Mouse (Mus musculus) C2C12 (cell line): ENCODE measurements around the gene Lrch3. TPM values are rescaled to one million over a fixed set of nuclear protein-coding genes. Genes with fewer than 3 reads are reported as not detected.

Source experiments
- H3K27me3 ChIP-seq: one replicate; pipeline ENCODE4 v1.6.1; 2011; ENCODE audit not compliant: control insufficient read depth, insufficient read depth, insufficient read length
- H3K36me3 ChIP-seq: one replicate; pipeline ENCODE4 v1.6.1; 2011; ENCODE audit not compliant: control insufficient read depth, insufficient read depth
- H3K4me3 ChIP-seq: one replicate; pipeline ENCODE4 v1.5.1; 2011; ENCODE audit warnings: mild to moderate bottlenecking, control low read depth; ENCODE audit not compliant: poor library complexity, insufficient read depth, severe bottlenecking
- H3K79me2 ChIP-seq: one replicate; pipeline ENCODE4 v1.6.1; 2011; ENCODE audit not compliant: control insufficient read depth, insufficient read depth
- H3K79me3 ChIP-seq: one replicate; pipeline ENCODE4 v1.6.1; 2011; ENCODE audit warnings: low read depth, control low read depth
- H3ac ChIP-seq: one replicate; pipeline ENCODE3; 2011; ENCODE audit warnings: low read depth; ENCODE audit not compliant: control insufficient read depth, insufficient read length
- CEBPB ChIP-seq: IDR thresholded peaks from one replicate; pipeline ENCODE4 v1.6.1; 2011; ENCODE audit warnings: low read depth, mild to moderate bottlenecking, control low read depth, moderate library complexity
- CTCF ChIP-seq: IDR thresholded peaks from one replicate; pipeline ENCODE4 v1.5.1; 2011; ENCODE audit not compliant: control insufficient read depth, insufficient read depth, insufficient read length
- FOSL1 ChIP-seq: IDR thresholded peaks from one replicate; pipeline ENCODE4 v1.8.0; 2011; ENCODE audit warnings: mild to moderate bottlenecking, low read length; ENCODE audit not compliant: poor library complexity, insufficient read depth, severe bottlenecking
- MAX ChIP-seq: IDR thresholded peaks from one replicate; pipeline ENCODE4 v1.6.1; 2011; ENCODE audit warnings: mild to moderate bottlenecking, control low read depth
- MYOD1 ChIP-seq: IDR thresholded peaks from one replicate; pipeline ENCODE4 v1.6.1; 2011; ENCODE audit warnings: low read depth; ENCODE audit not compliant: control insufficient read depth, insufficient read length
- MYOG ChIP-seq: IDR thresholded peaks from one replicate; pipeline ENCODE4 v1.6.1; 2011; ENCODE audit not compliant: control insufficient read depth, insufficient read length; ENCODE audit errors: extremely low read depth
- USF1 ChIP-seq: IDR thresholded peaks from one replicate; pipeline ENCODE4 v1.6.1; 2011; ENCODE audit warnings: low read depth, mild to moderate bottlenecking, control low read depth, moderate library complexity
- polyA plus RNA-seq: library from polyadenylated mRNA; unstranded; fragments of >200 nt; fragmentation: generic; extraction: Trizol; gene quantifications from one replicate; pipeline ENCODE4 v1.2.1, GENCODE M21; 2012; ENCODE audit warnings: missing spikeins

Gene Lrch3
- polyA plus RNA-seq, 1 experiment, result 6.7 TPM

- H3K79me3 ChIP-seq, result peaks cover under 1% of the 10 kb centered on the region
- TF ChIP-seq CTCF (no peak), MYOG (no peak), MYOD1 (no peak), USF1 (no peak), FOSL1 (no peak), CEBPB (no peak), MAX (no peak)
- H3K27me3 ChIP-seq, result no peaks in the 10 kb centered on the region
- H3K79me2 ChIP-seq, result peaks cover 9% of the 10 kb centered on the region
- peaks cover 15% of the 10 kb centered on the region for H3K36me3 ChIP-seq
- no peak overlapping the region for H3ac ChIP-seq
- H3K4me3 ChIP-seq, result no peak overlapping the region
These were observed 150.7 kb downstream of the Lrch3 start for GRCm38 (mm10) chr16:33064636-33065035.

Other genes starting within 250 kb of the Lrch3 start
- gene Muc4, start 178.2 kb upstream of the Lrch3 start, polyA plus RNA-seq, result 0.01 TPM
- gene Muc20, start 116.7 kb upstream of the Lrch3 start, polyA plus RNA-seq, result not detected
- not detected for gene Smbd1, start 103.6 kb upstream of the Lrch3 start, polyA plus RNA-seq
- 16.8 TPM for gene Fyttd1, start 36.6 kb upstream of the Lrch3 start, polyA plus RNA-seq
- 22.1 TPM for gene Rubcn, start 36.3 kb upstream of the Lrch3 start, polyA plus RNA-seq
- gene Iqcg, start 142.1 kb downstream of the Lrch3 start, polyA plus RNA-seq, result 0.92 TPM
- gene Rpl35a, start 142.4 kb downstream of the Lrch3 start, polyA plus RNA-seq, result 3,163 TPM
- 1.2 TPM for gene Lmln, start 148.4 kb downstream of the Lrch3 start, polyA plus RNA-seq